Mouse (Mus musculus): Measurements from ENCODE around the gene Btrc. TPM values are rescaled to one million over a fixed set of nuclear protein-coding genes. Genes with fewer than 3 reads are reported as not detected.
A peak's percentile ranks its signal among the peaks of the same experiment; 100 is the strongest.

Btrc gene
- polyA plus RNA-seq (2015; fragmentation: Nextera tagmentation; extraction: Ambion mirVana): 65.1 and 65.8 TPM in 2 replicates

GRCm38 (mm10) chr19:45363384-45363926 is at the start of gene Btrc:
Gene Btrc (plus strand): TSS chr19:45363734.
- peak; percentile 99 for ATAC-seq
- Histone ChIP-seq H3K9me3 (ENCODE audit: control insufficient read depth, low read length) (no peaks in the 10 kb centered on the region), H3K36me3 (ENCODE audit: control insufficient read depth, insufficient read depth) (no peaks in the 10 kb centered on the region), H3K27me3 (replicated peaks; ENCODE audit: control insufficient read depth, insufficient read depth, low read length) (no peaks in the 10 kb centered on the region), H3K4me3 (replicated peaks; ENCODE audit: low read length) (peak within 1 kb of the TSS; percentile 90), H3K9ac (replicated peaks; ENCODE audit: low read depth, low read length) (peak within 1 kb of the TSS; percentile 95), H3K4me2 (ENCODE audit: low read length) (peak within 1 kb of the TSS; percentile 82), H3K27ac (ENCODE audit: low read length) (peak within 1 kb of the TSS; percentile 96), H3K4me1 (replicated peaks; ENCODE audit: control insufficient read depth, insufficient read depth, low read length) (peaks cover 15% of the 10 kb centered on the region)
- WGBS: 0% methylated on average over 42 of the region's 42 CpGs

GRCm38 (mm10) chr19:45317473-45317882 is 46.1 kb upstream of the Btrc start:
- H3K27me3 ChIP-seq (replicated peaks; ENCODE audit: control insufficient read depth, insufficient read depth, low read length): no peaks in the 10 kb centered on the region
- H3K4me2 ChIP-seq (ENCODE audit: low read length): no peak overlapping the region
- no peak overlapping the region for H3K4me3 ChIP-seq (replicated peaks; ENCODE audit: low read length)
- 43% methylated on average over 13 of the region's 13 CpGs for WGBS
- ATAC-seq: peak; percentile 31; the same call in 1 of the 2 replicates
- H3K36me3 ChIP-seq (ENCODE audit: control insufficient read depth, insufficient read depth): no peaks in the 10 kb centered on the region
- peak overlapping the region; percentile 61 for H3K27ac ChIP-seq (ENCODE audit: low read length)
- peaks cover 14% of the 10 kb centered on the region; the same call in 1 of the 2 replicates for H3K4me1 ChIP-seq (replicated peaks; ENCODE audit: control insufficient read depth, insufficient read depth, low read length)
- no peak overlapping the region for H3K9ac ChIP-seq (replicated peaks; ENCODE audit: low read depth, low read length)
- no peaks in the 10 kb centered on the region for H3K9me3 ChIP-seq (ENCODE audit: control insufficient read depth, low read length)

- ATAC-seq: no peak
- H3K9ac ChIP-seq (replicated peaks; ENCODE audit: low read depth, low read length): no peak overlapping the region
- no peak overlapping the region for H3K4me2 ChIP-seq (ENCODE audit: low read length)
- H3K27ac ChIP-seq (ENCODE audit: low read length): no peak overlapping the region
- WGBS: 75% methylated on average over 5 of the region's 5 CpGs
- H3K4me1 ChIP-seq (replicated peaks; ENCODE audit: control insufficient read depth, insufficient read depth, low read length): peaks cover 12% of the 10 kb centered on the region
- no peaks in the 10 kb centered on the region for H3K36me3 ChIP-seq (ENCODE audit: control insufficient read depth, insufficient read depth)
- H3K4me3 ChIP-seq (replicated peaks; ENCODE audit: low read length): no peak overlapping the region
- H3K27me3 ChIP-seq (replicated peaks; ENCODE audit: control insufficient read depth, insufficient read depth, low read length): no peaks in the 10 kb centered on the region
- no peaks in the 10 kb centered on the region for H3K9me3 ChIP-seq (ENCODE audit: control insufficient read depth, low read length)
Observed at GRCm38 (mm10) chr19:45321062-45321461, 42.5 kb upstream of the Btrc start.

- no peak overlapping the region for H3K4me3 ChIP-seq (replicated peaks; ENCODE audit: low read length)
- H3K4me2 ChIP-seq (ENCODE audit: low read length): no peak overlapping the region
- no peak overlapping the region for H3K9ac ChIP-seq (replicated peaks; ENCODE audit: low read depth, low read length)
- no peak for ATAC-seq
- peaks cover 7% of the 10 kb centered on the region; the same call in 1 of the 2 replicates for H3K27me3 ChIP-seq (replicated peaks; ENCODE audit: control insufficient read depth, insufficient read depth, low read length)
- H3K36me3 ChIP-seq (ENCODE audit: control insufficient read depth, insufficient read depth): no peaks in the 10 kb centered on the region
- peaks cover 18% of the 10 kb centered on the region for H3K4me1 ChIP-seq (replicated peaks; ENCODE audit: control insufficient read depth, insufficient read depth, low read length)
- H3K27ac ChIP-seq (ENCODE audit: low read length): no peak overlapping the region
- H3K9me3 ChIP-seq (ENCODE audit: control insufficient read depth, low read length): no peaks in the 10 kb centered on the region
- WGBS: 61% methylated on average over 3 of the region's 3 CpGs
Observed at GRCm38 (mm10) chr19:45329039-45329438, 34.5 kb upstream of the Btrc start.

GRCm38 (mm10) chr19:45329748-45330298 is 33.7 kb upstream of the Btrc start:
- Histone ChIP-seq H3K4me1 (replicated peaks; ENCODE audit: control insufficient read depth, insufficient read depth, low read length) (peaks cover 18% of the 10 kb centered on the region), H3K9ac (replicated peaks; ENCODE audit: low read depth, low read length) (no peak overlapping the region), H3K4me3 (replicated peaks; ENCODE audit: low read length) (no peak overlapping the region), H3K27me3 (replicated peaks; ENCODE audit: control insufficient read depth, insufficient read depth, low read length) (peaks cover 7% of the 10 kb centered on the region; the same call in 1 of the 2 replicates), H3K9me3 (ENCODE audit: control insufficient read depth, low read length) (no peaks in the 10 kb centered on the region), H3K27ac (ENCODE audit: low read length) (no peak overlapping the region), H3K36me3 (ENCODE audit: control insufficient read depth, insufficient read depth) (no peaks in the 10 kb centered on the region), H3K4me2 (ENCODE audit: low read length) (peak overlapping the region; percentile 23)
- WGBS: 3% methylated on average over 23 of the region's 24 CpGs
- ATAC-seq: 0 out of 2 replicates have a peak, but pooled peaks have one; percentile 41

GRCm38 (mm10) chr19:45336718-45337117 is 26.8 kb upstream of the Btrc start:
- Histone ChIP-seq H3K4me1 (replicated peaks; ENCODE audit: control insufficient read depth, insufficient read depth, low read length) (peaks cover 8% of the 10 kb centered on the region), H3K9ac (replicated peaks; ENCODE audit: low read depth, low read length) (no peak overlapping the region), H3K36me3 (ENCODE audit: control insufficient read depth, insufficient read depth) (no peaks in the 10 kb centered on the region), H3K4me3 (replicated peaks; ENCODE audit: low read length) (no peak overlapping the region), H3K9me3 (ENCODE audit: control insufficient read depth, low read length) (no peaks in the 10 kb centered on the region), H3K27ac (ENCODE audit: low read length) (no peak overlapping the region), H3K4me2 (ENCODE audit: low read length) (no peak overlapping the region), H3K27me3 (replicated peaks; ENCODE audit: control insufficient read depth, insufficient read depth, low read length) (no peaks in the 10 kb centered on the region)
- no peak for ATAC-seq
- WGBS: 88% methylated on average over 6 of the region's 6 CpGs

- no peaks in the 10 kb centered on the region for H3K9me3 ChIP-seq (ENCODE audit: control insufficient read depth, low read length)
- no peaks in the 10 kb centered on the region for H3K36me3 ChIP-seq (ENCODE audit: control insufficient read depth, insufficient read depth)
- no peaks in the 10 kb centered on the region for H3K27me3 ChIP-seq (replicated peaks; ENCODE audit: control insufficient read depth, insufficient read depth, low read length)
- H3K4me3 ChIP-seq (replicated peaks; ENCODE audit: low read length): no peak overlapping the region
- ATAC-seq: peak; percentile 77
- H3K4me2 ChIP-seq (ENCODE audit: low read length): peak overlapping the region; percentile 9; the same call in 1 of the 2 replicates
- WGBS: 34% methylated on average over 10 of the region's 10 CpGs
- H3K9ac ChIP-seq (replicated peaks; ENCODE audit: low read depth, low read length): peak overlapping the region; percentile 26; the same call in 1 of the 2 replicates
- H3K4me1 ChIP-seq (replicated peaks; ENCODE audit: control insufficient read depth, insufficient read depth, low read length): peaks cover 8% of the 10 kb centered on the region
- H3K27ac ChIP-seq (ENCODE audit: low read length): peak overlapping the region; percentile 70
Observed at GRCm38 (mm10) chr19:45338182-45338581, 25.4 kb upstream of the Btrc start.

GRCm38 (mm10) chr19:45343941-45344340 is 19.6 kb upstream of the Btrc start:
- no peaks in the 10 kb centered on the region for H3K4me1 ChIP-seq (replicated peaks; ENCODE audit: control insufficient read depth, insufficient read depth, low read length)
- 63% methylated on average over 5 of the region's 5 CpGs for WGBS
- H3K9me3 ChIP-seq (ENCODE audit: control insufficient read depth, low read length): no peaks in the 10 kb centered on the region
- no peak overlapping the region for H3K4me2 ChIP-seq (ENCODE audit: low read length)
- ATAC-seq: no peak
- no peak overlapping the region for H3K4me3 ChIP-seq (replicated peaks; ENCODE audit: low read length)
- H3K36me3 ChIP-seq (ENCODE audit: control insufficient read depth, insufficient read depth): no peaks in the 10 kb centered on the region
- H3K9ac ChIP-seq (replicated peaks; ENCODE audit: low read depth, low read length): no peak overlapping the region
- no peak overlapping the region for H3K27ac ChIP-seq (ENCODE audit: low read length)
- no peaks in the 10 kb centered on the region for H3K27me3 ChIP-seq (replicated peaks; ENCODE audit: control insufficient read depth, insufficient read depth, low read length)

- no peak overlapping the region for H3K4me3 ChIP-seq (replicated peaks; ENCODE audit: low read length)
- H3K27ac ChIP-seq (ENCODE audit: low read length): no peak overlapping the region
- no peaks in the 10 kb centered on the region for H3K9me3 ChIP-seq (ENCODE audit: control insufficient read depth, low read length)
- 74% methylated on average over 4 of the region's 4 CpGs for WGBS
- no peaks in the 10 kb centered on the region for H3K36me3 ChIP-seq (ENCODE audit: control insufficient read depth, insufficient read depth)
- ATAC-seq: no peak
- H3K9ac ChIP-seq (replicated peaks; ENCODE audit: low read depth, low read length): no peak overlapping the region
- H3K4me1 ChIP-seq (replicated peaks; ENCODE audit: control insufficient read depth, insufficient read depth, low read length): no peaks in the 10 kb centered on the region
- H3K4me2 ChIP-seq (ENCODE audit: low read length): no peak overlapping the region
- no peaks in the 10 kb centered on the region for H3K27me3 ChIP-seq (replicated peaks; ENCODE audit: control insufficient read depth, insufficient read depth, low read length)
Observed at GRCm38 (mm10) chr19:45348188-45348587, 15.3 kb upstream of the Btrc start.
